Mouse (Mus musculus) adrenal gland, postnatal 10 days (tissue): ENCODE data around the gene Olfr59. TPM values are rescaled to one million over a fixed set of nuclear protein-coding genes. Genes with fewer than 3 reads are reported as not detected.
A peak's percentile ranks its signal among the peaks of the same experiment; 100 is the strongest.

ENCODE experiments used
- DNase-seq: peaks from one replicate; pipeline ENCODE4 v3.0.0; 2021; ENCODE audit warnings: mixed read lengths
- long read RNA-seq, 2 experiments: library from polyadenylated mRNA; stranded (forward); transcript quantifications; one replicate each; pipeline ENCODE4 v2.0.0; 2021
- total RNA-seq, 2 experiments: library from RNA; stranded (reverse); gene quantifications; 2 replicates each; pipeline ENCODE4 v1.2.3; 2021

The Olfr59 gene
- total RNA-seq = not detected
- long read RNA-seq, experiment 1 = 0 reads
- long read RNA-seq, experiment 2 = 0 reads

DNA sequence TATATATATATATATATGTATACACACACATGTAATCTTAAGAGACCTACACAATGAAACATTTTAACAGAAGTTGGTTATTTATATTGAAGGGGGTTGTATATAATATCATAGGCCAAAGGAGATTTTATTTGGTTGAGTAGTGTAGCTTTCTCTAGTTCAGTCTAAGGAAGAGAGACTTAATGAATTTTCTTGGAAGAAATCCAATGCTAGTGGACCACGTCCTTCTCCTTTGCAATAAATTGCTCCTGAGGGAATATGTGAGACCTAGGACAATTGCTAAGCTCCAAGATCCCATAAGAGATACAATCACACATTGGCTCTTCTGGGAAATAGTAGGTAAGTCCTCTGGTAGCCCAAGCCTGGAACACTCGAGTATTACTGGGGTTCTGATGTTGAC lies at the start of gene Olfr59:
Gene Olfr59, plus strand, starts transcription at position 301 of the 400 bp plus-strand sequence.
- DNase-seq = no peak

GRCm38 (mm10) chr11:74241201-74241600 lies 42.3 kb upstream of the Olfr59 start:
- DNase-seq = peak; percentile 3

GRCm38 (mm10) chr11:74259508-74259907 lies 24.0 kb upstream of the Olfr59 start, which contains the start of gene Olfr406:
Olfr406 (plus strand) TSS chr11:74259808.
- DNase-seq = no peak

GRCm38 (mm10) chr11:74287256-74287655 lies 3.7 kb downstream of the Olfr59 start:
- no peak for DNase-seq

DNA sequence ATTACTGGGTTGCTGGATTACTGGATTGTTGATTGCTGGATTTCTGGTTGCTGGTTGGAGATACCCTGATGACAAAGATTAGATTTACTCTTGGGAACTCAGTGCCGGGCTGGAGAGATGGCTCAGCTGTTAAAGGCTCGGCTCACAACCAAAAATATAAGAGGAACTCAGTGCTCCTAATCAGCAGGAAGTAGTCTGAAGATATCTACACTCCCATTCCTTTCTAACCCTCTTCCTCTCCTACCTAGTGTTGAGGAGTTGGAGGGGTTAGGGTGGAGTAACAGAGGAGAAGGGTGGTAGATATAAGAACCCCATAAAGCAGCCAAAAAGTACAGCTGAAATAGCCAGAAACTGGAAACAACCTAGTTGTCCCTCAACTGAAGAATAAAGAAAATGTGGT lies 42.5 kb downstream of the Olfr59 start:
- DNase-seq = no peak

- no peak for DNase-seq
Observed at GRCm38 (mm10) chr11:74328781-74329180, 45.2 kb downstream of the Olfr59 start.

DNA sequence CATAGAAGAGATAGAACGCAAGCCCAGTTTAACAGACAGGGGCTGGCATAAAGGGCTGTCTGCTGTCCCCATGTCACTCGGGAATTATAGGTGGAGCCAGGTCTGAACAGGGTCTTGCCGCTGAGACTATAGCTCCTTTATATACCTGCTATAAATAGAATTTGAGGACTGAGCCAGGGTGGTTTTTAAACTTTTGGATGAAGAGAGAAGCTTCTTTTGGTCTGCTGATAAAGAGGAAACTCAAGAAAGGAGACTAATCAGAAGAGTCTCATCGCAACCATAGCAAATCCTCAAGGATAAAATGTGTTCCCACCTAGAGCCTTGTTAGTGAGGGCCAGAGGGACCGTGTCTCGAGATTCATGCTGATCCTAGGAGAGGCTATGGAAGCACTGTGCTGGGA lies 54.4 kb downstream of the Olfr59 start, which contains the start of gene Olfr410:
Gene Olfr410, minus strand, starts transcription at position 101 of the 400 bp plus-strand sequence.
- no peak for DNase-seq

Other genes starting within 250 kb of the Olfr59 start
- not detected for gene Olfr139, start 227.2 kb upstream of the Olfr59 start, total RNA-seq
- not detected for gene Olfr399, start 227.1 kb upstream of the Olfr59 start, total RNA-seq
- gene Zfp616, start 213.8 kb upstream of the Olfr59 start, total RNA-seq = not detected
- not detected for gene Olfr401, start 170.0 kb upstream of the Olfr59 start, total RNA-seq
- not detected for gene Olfr402, start 130.2 kb upstream of the Olfr59 start, total RNA-seq
- not detected for gene Olfr403, start 97.5 kb upstream of the Olfr59 start, total RNA-seq
- not detected for gene Olfr43, start 72.4 kb upstream of the Olfr59 start, total RNA-seq
- not detected for gene Olfr406, start 23.9 kb upstream of the Olfr59 start, total RNA-seq
- not detected for gene Olfr410, start 54.3 kb downstream of the Olfr59 start, total RNA-seq
- not detected for gene Olfr411, start 68.9 kb downstream of the Olfr59 start, total RNA-seq
- not detected for gene Olfr412, start 78.3 kb downstream of the Olfr59 start, total RNA-seq